Mouse (Mus musculus): Measurements from ENCODE around the gene Lrpap1.

Gene Lrpap1

GRCm38 (mm10) chr5:35056604-35057432, 48.7 kb downstream of the Lrpap1 start, which contains the start of gene Dok7:
Gene Dok7 (plus strand): TSS chr5:35056766.
- DNase-seq = peak; percentile 75 to 77

- DNase-seq = peak; percentile 59 to 75
Observed at GRCm38 (mm10) chr5:35055076-35055475, 50.5 kb downstream of the Lrpap1 start.

GRCm38 (mm10) chr5:35054628-35055027, 50.9 kb downstream of the Lrpap1 start:
- DNase-seq = no peak

GRCm38 (mm10) chr5:35050541-35050940, 55.0 kb downstream of the Lrpap1 start:
- no peak for DNase-seq

GRCm38 (mm10) chr5:35043110-35043451, 62.5 kb downstream of the Lrpap1 start:
- DNase-seq = peak; percentile 92 to 93

GRCm38 (mm10) chr5:35042431-35043109, 63.0 kb downstream of the Lrpap1 start:
- no peak for DNase-seq
